Mouse (Mus musculus): ENCODE data around the gene Hsp90aa1. TPM values are rescaled to one million over a fixed set of nuclear protein-coding genes. Genes with fewer than 3 reads are reported as not detected.

Hsp90aa1 gene
- total RNA-seq, 2 experiments from 2014 or later: 1,001 to 1,007 TPM

DNA sequence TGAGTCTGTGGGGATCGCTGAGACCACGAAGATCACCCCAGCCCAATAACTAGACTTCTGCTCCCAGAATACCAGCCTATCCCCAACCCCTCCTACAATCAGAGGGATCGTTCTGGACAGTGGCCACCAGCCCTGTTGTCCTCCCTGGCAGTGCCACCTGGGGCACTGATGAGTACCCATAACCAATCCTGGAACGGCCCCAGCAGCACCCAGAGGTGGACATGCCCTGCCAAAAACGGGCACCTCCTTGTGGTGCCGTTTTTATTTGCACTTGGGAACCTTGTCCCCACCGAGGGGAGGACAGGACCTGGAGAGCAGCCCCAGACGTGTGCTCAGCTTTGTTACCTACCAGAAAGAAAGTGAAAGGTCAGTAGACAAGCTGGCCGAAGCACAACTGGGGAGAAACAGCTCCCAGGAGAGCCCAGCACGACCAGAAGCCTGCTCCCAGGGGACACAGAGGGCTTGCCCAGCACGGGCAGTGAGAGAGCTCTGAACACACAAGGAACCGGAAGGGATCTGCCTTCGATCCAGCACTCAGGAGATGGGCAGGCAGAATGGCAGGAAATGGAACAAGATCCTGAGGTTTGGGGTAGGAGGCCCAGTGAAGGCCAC, 35.0 kb downstream of the Hsp90aa1 start:
- no peak for DNase-seq (ENCODE audit: low spot score in 2 of 2)
- intact Hi-C loops (cut with DNase I): loop anchor here (5.0 to 10.0 kb wide), 2 partner anchors 35 to 177 kb away; partner anchors contain the start of gene Mok

DNA sequence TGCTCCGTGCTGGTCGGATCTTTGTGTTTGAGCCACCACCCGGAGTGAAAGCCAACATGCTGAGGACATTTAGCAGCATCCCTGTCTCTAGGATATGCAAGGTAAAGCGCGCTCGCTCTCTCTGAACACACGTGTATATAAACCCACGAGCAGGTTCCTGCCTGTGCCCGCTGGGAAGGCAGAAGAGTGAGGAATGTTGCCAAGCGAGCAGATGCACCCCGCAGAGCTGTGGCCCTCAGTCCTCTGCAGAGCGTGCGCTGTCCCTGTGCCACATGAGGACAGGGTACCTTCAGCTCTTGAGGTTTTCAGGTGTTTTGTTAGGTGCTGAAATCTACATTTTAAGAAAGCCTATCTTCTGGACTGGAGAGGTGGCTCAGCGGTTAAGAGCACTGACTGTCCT, 40.8 kb downstream of the Hsp90aa1 start:
- no peak for DNase-seq (ENCODE audit: low spot score in 2 of 2)
- intact Hi-C loops (cut with DNase I): loop anchor here (10.0 kb wide), 1 partner anchor 183 kb away; the partner anchor contains the start of gene Mok

DNA sequence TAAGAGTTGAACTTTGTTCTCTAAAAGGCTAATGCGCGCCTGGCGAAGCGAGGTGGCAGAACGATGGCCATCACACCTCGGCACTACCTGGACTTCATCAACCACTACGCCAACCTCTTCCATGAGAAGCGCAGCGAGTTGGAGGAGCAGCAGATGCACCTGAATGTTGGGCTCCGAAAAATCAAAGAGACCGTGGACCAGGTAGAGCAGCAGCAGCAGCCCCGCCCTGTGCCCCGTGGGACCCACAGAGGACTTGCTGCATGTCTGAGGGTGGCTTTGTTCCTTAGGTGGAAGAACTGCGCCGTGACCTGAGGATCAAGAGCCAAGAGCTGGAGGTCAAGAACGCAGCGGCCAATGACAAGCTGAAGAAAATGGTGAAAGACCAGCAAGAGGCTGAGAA, 51.1 kb downstream of the Hsp90aa1 start:
- intact Hi-C loops (cut with DNase I): loop anchor here (2.0 kb wide), 1 partner anchor 17 kb away; no protein-coding TSS in a partner anchor

DNA sequence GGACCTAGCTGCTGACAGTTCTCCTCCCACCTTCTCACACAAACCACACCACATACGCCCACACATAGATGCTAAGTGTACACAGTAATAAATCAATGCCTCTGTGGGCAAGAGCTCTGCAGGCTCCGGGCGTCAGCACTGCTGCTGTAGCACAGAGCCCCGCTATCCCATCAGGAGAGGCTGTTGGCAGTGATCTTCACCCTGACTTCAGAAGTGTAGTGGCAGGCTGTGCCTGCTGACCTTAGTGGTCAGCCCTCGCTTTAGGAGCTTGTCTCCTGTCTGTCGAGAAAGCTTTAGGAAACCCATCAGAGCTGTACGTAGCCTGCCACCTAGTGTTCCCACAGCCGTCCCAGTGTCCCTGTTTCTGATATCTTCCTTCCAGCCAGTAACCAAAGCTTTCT, 52.3 kb downstream of the Hsp90aa1 start:
- intact Hi-C loops (cut with DNase I): loop anchor here (2.0 kb wide), 1 partner anchor 15 kb away; no protein-coding TSS in a partner anchor
- peak; percentile 42 to 48 for DNase-seq (ENCODE audit: low spot score in 2 of 2)

More for the DNA sequence above, 51.1 kb downstream of the Hsp90aa1 start:
- DNase-seq (ENCODE audit: low spot score in 2 of 2): no peak

Small RNA genes within 50 kb of the gene (microRNA-seq; reads per million reads assigned to microRNA genes)
- not detected for gene Gm27299

Other genes starting within 250 kb of the Hsp90aa1 start
- gene Dync1h1, start 101.3 kb downstream of the Hsp90aa1 start, total RNA-seq (2021): 100 to 1,000 TPM; 323 to 329 TPM
- gene 1700001K19Rik, start 20.1 kb downstream of the Hsp90aa1 start, total RNA-seq (2021): not detected
- 10 to 100 TPM; 45.9 to 46.6 TPM for gene Wdr20, start 35.2 kb upstream of the Hsp90aa1 start, total RNA-seq (2021)
- 10 to 100 TPM; 10.9 to 12.1 TPM for gene Mok, start 138.2 kb upstream of the Hsp90aa1 start, total RNA-seq (2021)
- gene Zfp839, start 147.5 kb upstream of the Hsp90aa1 start, total RNA-seq (2021): 10 to 100 TPM; 10.7 to 13.1 TPM
- gene Cinp, start 186.4 kb upstream of the Hsp90aa1 start, total RNA-seq (2021): 100 to 1,000 TPM; 100 to 103 TPM
- gene Tecpr2, start 186.5 kb upstream of the Hsp90aa1 start, total RNA-seq (2021): 10 to 100 TPM; 51.4 TPM